Mouse (Mus musculus) brain, adult 10 weeks (tissue): ENCODE measurements around the gene Gm5416. TPM values are rescaled to one million over a fixed set of nuclear protein-coding genes. Genes with fewer than 3 reads are reported as not detected.

Experiments
- polyA plus RNA-seq: library from polyadenylated mRNA; stranded (reverse); fragments of 350-450 nt; fragmentation: Illumina TruSeq; extraction: RNeasy Lipid Tissue Mini Kit (QIAGEN cat#74804); gene quantifications from one replicate; pipeline ENCODE4 v1.2.3, GENCODE M21; 2015; ENCODE audit warnings: low read depth, low replicate concordance

The Gm5416 gene
- polyA plus RNA-seq: not detected

DNA sequence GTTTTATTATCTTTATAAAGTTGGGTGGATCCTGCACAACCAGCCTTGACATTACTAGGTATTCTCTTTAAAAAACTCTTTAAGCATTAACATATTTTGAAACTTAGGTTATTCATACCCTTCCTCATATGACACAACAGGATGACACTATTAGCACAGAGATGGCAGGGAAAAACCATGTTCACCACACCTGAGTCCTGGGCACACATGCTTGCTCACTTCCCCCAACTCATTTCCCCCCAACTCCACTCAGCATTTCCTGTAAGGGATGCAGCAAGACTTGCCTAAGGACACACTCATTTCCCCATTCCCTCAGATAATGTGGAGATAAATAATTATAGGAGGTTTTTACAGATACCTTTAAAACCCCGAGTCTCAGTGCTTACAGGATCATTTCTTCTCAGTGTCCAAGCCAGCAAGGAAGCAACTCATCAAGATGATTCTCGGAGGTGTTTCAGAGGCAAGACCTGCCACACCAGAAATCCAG, at the start of gene Gm5416:
Gene Gm5416, plus strand, starts transcription at position 437 of the 487 bp plus-strand sequence.

DNA sequence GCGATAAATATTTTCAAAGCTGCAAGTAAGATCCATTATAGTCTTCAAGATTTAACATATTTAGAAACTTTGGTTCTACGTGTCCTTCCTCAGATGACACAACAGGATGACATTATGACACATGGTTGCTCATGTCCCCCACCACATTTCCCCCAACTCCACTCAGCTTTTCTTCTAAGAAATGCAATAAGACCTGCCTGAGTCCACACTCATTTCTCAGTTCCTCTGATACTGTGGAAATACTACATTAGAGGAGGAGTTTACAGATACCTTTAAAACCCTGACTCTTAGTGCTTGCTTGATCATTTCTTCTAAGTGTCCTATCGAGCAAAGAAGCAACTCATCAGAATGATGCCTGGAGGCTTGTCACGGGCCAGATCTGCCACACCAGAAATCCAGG, 26.3 kb upstream of the Gm5416 start, which contains the start of gene Gm5483:
Gene Gm5483, plus strand, starts transcription at position 301 of the 400 bp plus-strand sequence.

DNA sequence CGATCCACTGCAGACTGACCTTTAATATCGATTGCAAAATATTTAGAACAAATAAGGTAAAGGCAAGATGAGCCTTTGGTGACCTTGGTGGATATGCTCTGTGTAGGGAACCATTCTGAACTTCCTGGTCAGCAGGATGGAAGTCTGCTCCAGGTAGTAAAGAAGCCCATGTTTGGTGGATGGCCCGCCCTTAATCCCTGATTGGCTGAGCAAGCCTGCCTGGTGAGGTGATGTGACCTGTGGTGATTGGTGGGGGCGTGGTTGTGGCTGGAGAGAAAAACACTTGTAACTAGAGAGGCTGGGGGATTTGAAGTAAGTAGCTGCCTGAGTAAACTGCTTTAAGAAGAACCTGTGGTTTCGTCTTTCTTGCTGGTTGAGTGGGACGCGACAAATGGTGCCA, 11.0 kb downstream of the Gm5416 start, which contains the start of gene 2010005H15Rik:
Gene 2010005H15Rik, plus strand, starts transcription at position 301 of the 400 bp plus-strand sequence.

Other genes with a start within 250 kb of the Gm5416 start
- 89.8 TPM for gene Kpna1, start 231.7 kb upstream of the Gm5416 start, polyA plus RNA-seq
- gene Wdr5b, start 169.2 kb upstream of the Gm5416 start, polyA plus RNA-seq: 5.8 TPM
- gene Fam162a, start 138.8 kb upstream of the Gm5416 start, polyA plus RNA-seq: 125 TPM
- 20.2 TPM for gene Ccdc58, start 138.7 kb upstream of the Gm5416 start, polyA plus RNA-seq
- gene Csta1, start 79.2 kb upstream of the Gm5416 start, polyA plus RNA-seq: not detected
- not detected for gene Stfa2l1, start 53.6 kb upstream of the Gm5416 start, polyA plus RNA-seq
- gene Gm5483, start 26.2 kb upstream of the Gm5416 start, polyA plus RNA-seq: not detected
- not detected for gene 2010005H15Rik, start 11.1 kb downstream of the Gm5416 start, polyA plus RNA-seq
- gene Stfa1, start 66.5 kb downstream of the Gm5416 start, polyA plus RNA-seq: not detected
- not detected for gene BC117090, start 123.9 kb downstream of the Gm5416 start, polyA plus RNA-seq
- not detected for gene BC100530, start 157.3 kb downstream of the Gm5416 start, polyA plus RNA-seq
- gene Stfa2, start 198.1 kb downstream of the Gm5416 start, polyA plus RNA-seq: not detected
- gene Stfa3, start 245.0 kb downstream of the Gm5416 start, polyA plus RNA-seq: not detected